Mouse (Mus musculus) liver, embryonic 14.5 days (tissue): Measurements from ENCODE around the gene Fancg.

ENCODE experiments used
- CTCF ChIP-seq: IDR thresholded peaks from 2 replicates; pipeline ENCODE4 v1.5.1; 2016; ENCODE audit warnings: antibody characterized with exemption, low read depth, control low read depth
- EP300 ChIP-seq: IDR thresholded peaks from 2 replicates; pipeline ENCODE4 v1.6.1; 2016; ENCODE audit warnings: antibody characterized with exemption, low read depth

- no peak for TF ChIP-seq CTCF
- TF ChIP-seq EP300: no peak
Measured at GRCm38 (mm10) chr4:43020876-43021275, 10.6 kb upstream of the Fancg start.
